Mouse (Mus musculus): Measurements from ENCODE around the gene Ift80. TPM values are rescaled to one million over a fixed set of nuclear protein-coding genes. Genes with fewer than 3 reads are reported as not detected.
"Not testable (repeated sequence)": the region's sequence is repeated elsewhere in the genome, so short reads cannot be mapped to it uniquely, and the experiment has no call there.

Ift80 gene
- total RNA-seq, 2 experiments from 2014 or later, result 3.3 to 5.0 TPM

DNA sequence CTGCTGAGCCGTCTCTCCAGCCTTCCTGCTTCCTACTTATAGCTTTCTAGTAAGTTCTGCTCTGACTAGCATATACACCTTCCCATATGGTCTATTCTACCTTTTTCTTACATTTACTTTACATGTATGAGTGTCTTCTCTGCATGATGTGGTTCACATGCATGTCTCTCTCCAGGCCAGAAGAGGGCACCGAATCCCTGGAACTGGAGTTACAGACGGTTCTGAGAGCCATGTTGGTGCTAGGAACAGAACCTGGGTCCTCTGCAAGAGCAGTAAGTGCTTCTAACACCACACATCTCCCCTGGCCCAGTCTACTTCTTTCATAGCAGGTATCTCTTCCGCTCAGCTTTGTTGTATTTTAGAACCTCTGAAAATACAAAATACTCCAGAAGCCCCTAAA, 1.6 kb downstream of the Ift80 start:
- no peak for DNase-seq (ENCODE audit: low spot score)

DNA sequence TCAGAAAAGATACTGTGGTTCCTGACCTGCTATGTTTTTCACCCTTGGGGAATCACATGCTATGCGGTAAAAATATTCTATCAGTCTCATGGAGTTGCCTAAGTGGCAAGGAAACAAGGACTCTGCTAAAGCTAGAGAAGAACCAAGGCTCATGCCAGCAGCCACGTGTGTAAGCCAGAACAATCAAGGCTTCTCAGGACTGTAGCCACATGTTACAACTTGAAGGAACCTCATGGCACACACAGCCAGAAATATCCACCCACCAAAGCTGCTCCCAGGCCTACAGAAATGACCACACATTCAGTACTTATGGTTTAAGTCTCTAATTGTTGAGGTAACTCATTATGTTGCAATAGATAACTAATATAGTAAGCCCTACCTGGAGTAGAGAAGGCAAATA, 17.8 kb downstream of the Ift80 start:
- DNase-seq (ENCODE audit: low spot score), result no peak

DNA sequence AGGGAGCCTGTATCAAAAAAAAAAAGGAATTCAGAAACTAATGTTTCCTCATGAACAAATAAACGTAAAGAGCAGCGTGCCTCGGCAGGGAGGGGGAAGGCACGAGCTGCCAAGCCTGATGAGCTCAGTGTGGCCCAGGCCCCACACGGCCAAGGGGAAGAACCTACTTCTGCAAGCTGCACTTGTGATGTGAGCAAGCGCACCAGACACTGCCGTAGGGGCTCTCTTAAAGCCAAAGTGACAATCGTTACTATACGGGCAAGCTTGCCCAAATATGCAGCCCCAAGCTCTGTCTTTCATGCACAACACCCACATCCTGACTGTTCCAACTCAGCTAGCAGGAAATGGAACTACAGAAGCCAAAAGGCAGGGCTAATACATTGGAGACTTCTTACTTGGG, 23.5 kb downstream of the Ift80 start:
- DNase-seq (ENCODE audit: low spot score), result no peak

DNA sequence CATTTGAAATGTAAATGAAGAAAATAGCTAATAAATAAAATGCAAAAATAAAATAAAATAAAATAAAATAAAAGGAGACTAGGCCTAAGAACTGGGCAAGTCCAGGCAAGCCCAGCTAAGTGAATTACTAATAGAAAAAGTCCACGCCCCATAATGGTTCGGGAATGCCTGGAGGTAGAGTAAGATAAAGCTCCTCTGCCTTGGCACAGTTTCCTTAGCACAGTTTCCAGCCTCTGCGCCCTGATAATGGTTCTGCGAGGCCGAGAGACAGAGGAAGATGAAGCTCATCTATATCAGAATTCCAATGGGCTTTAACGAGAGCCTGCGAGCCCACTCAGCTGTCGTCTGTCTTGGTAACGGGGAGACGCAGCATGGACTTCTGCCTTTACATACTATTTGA, 25.2 kb downstream of the Ift80 start:
- no peak for DNase-seq (ENCODE audit: low spot score)

DNA sequence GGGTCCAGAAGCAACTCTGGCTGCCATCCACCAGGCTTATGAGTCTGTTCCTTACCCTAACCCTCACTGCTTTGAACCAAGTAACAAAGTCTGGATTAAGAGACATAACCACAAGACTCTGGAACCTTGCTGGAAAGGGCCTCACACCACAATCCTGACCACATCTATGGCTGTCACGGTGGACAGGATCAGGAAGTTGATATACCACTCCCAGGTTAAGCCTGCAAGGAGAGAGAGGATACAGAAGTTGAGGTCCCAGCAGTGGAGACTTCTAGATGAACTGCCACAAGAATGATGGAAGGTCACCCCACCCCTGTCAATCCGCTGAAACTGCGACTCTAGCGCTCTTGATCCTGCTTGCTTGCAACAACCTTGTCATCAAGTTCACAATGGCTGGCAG, 26.7 kb downstream of the Ift80 start:
- no peak for DNase-seq (ENCODE audit: low spot score)

DNA sequence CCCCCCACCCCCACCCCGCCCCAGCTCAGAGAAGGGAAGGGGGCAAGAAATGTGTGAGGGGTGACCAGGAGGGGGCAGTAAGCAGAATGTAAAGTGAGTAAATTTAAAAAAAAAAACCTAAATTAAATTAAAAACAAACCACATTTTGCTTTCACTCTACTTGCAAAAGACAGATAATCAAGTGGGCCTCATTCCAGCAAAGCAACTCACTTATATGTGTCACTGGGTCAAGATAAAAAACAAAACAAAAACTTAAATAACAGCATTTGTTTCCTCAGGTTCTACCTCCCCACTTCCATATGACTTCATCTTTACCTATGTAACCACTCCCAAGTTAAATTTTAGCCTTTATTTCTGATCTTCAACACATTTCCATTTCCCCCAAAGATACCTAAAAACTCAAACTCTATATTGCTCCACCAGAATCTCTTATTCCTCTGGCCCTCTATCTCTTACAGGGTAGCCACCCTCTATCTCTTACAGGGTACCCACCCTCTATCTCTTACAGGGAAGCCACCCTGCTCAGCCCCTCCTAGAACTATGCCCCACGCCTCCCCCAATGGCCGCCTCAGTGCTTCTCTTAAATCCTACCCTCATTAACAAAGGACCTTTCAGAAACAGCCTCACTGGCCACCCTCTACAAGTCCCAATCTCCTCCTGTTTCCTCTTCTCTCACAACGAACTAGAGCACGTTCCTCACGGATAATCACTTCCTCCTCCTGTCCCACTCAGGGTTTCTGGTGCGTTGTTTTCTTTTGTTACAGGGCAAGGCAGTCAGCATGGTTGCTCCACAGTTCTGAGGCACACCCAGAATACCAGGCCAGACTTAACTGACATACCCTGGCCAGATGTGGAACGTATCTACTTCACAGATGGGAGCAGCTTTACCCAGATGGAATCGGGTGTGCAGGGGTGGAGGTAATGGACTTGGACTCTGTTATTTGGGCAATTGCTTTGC, 28.6 kb downstream of the Ift80 start:
- DNase-seq (ENCODE audit: low spot score), result no peak

DNA sequence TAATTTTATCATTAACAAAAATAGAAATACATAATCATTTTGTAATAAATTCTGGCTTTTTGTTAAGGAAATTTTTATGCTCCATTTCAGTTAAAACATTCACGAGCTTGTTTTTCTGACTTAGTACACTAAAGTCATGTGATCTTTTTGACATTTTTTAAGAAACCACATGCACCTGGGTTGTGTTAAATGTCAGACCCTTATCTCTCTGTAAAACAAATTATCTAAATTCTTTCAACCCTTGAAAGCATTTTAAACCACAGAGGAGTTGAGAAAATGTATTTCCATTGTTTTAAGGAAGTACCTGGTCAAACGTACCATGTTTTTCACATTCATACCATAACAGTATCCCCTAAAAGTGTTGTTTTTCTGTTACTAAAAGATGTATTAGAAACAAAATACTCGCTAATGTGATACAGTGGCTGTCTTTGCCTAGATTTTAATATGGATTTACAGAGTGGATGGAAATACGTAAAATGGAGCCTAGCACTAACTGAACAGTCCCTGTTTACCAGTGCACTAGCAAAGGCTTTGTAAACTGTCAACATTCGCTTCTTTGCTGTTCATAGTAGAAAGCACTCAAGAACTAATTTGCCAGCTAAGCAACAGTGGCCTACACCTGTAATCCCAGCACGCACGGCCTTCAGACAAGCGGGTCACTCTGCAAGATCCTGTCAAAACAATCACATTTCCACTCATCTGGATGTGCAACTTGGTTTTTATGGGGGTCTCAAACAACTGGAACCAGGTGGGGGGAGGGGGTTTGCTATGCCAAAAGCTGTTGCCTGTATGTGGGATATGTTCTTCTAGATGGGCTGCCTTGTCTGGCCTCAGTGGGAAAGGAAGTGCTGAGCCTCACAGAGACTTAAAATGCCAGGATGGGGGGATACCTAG, 29.5 kb downstream of the Ift80 start:
- no peak for DNase-seq (ENCODE audit: low spot score)

DNA sequence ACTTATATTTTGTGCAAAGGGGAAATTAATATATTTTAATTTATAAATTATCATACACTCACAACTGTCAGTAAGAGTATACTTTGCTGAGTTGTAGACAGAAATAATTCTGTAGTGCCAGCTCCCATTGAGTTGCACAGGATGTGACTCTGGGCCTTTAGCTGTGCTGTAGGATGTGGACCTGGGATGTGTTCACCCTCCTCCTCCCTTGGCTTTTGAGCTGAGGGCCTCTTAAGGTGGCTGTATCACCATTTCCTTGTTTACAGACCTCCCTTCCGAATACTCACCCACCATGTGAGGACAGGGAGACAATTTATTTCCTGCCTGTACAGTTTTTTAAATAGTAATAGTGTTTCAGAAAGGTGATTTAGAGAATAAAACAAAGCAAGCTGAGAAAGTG, 30.8 kb downstream of the Ift80 start:
- no peak for DNase-seq (ENCODE audit: low spot score)

DNA sequence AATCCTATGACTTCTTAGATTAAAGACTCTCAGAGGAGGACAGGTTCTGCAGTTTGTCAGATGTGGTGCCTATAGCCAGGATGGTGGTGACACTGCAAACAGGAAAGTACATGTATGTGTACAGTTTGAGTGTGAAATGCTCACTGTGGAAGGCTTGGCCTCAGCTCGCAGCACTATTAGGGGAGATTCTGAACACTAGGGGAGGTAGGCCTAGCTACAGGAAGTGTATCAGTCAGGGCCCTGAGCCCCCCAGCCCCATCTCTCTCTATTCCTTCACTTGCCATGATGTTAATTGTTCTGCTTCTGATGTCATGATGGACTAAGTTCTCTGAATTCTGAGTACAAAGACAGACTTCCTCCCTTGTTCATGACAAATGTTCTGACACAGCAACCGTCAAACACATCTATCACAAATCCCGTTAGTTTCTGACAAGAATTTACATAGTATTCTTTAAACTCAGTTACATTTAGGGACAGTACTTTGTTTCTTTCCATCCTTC, 35.2 kb downstream of the Ift80 start:
- no peak for DNase-seq (ENCODE audit: low spot score)

DNA sequence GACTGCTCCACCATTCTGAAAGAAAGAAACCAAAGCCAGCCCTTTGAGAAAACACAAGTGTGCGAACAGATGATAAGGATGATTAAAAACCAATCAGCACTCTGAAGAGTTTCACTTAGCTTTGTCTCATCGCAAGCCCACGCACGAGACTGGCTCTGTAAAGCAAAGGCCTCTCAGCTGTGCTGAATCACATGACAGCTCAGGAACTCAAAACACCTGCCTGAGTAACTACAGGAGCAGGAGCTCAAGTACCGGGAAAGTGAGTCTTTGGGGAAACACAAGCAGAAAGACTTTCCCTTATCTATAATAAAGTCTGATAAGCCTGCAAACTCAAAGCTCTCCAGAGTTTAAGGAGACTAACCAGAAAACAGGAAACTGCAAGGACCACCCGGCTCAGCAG, 37.0 kb downstream of the Ift80 start:
- DNase-seq (ENCODE audit: low spot score), result no peak

DNA sequence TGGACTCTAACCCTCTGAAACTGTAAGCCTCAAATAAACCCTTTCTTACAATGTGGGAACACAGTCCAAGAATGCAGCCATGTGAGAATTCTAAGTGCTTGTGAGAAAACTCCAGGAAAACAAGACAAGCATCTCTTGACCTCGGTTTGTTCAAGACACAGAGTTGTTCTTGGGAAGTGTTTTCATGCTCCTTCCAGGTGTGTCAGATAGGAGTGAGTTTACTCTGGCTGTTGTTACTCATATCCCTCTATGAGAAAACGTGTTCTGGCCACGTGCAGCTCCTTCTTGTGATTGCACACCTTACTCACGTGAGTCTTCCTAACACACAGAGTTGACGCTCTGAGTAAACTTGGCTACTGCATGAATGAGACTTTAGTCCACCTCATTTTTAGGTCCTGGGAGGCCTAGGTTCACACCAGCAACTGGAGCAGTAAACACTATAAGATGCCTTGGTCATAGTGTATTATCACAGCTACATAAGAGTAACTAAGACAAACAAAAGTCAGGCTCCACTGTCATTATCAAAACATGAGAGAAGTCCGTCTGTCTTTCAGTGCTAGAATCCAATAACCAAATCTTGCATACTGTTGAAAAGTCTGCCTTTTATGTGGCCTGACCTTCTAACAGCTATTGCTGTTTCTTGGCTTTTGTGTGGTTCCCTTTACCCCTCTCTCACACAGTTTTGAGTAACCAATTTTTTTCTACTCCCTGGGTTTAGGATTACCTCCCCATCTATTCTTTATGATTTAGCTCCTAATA, 37.7 kb downstream of the Ift80 start:
- no peak for DNase-seq (ENCODE audit: low spot score)

DNA sequence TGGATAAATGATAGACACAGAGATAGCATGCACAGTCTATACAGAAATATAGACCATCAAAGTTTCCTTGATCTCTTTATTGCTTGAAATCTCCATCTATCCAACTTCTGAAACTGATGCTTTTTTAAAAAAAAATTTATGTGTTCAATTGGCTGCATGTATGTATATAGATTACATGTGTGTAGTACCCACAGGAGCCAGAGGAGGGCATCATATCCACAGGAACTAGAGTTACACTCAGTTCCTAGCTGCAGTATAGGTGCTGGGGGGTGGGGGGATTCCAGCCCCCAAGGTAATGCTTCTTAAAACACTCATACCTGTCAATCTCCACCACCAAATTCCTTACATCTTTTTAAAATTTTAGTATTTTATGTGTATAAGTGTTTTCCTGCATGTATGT, 39.7 kb downstream of the Ift80 start:
- no peak for DNase-seq (ENCODE audit: low spot score)

DNA sequence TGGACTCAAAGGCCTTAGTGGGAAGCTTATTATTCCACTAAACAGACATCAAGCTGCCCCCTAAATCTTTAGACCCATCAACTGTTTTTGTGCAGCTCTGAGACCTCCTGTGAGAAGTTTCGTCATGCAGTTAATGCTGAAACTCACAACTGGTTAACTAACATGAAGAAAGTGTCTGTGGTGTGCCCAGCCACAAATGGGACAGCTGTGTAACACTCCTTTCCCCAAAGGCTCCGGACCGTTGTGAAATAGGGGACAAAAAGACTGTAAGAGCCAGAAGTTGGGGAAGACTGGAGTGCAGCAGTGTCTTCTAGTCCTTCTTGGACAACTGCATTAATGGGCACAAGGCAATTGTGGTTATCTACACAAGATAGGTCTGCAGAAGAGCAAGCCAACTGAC, 47.0 kb downstream of the Ift80 start:
- DNase-seq (ENCODE audit: low spot score), result no peak

DNA sequence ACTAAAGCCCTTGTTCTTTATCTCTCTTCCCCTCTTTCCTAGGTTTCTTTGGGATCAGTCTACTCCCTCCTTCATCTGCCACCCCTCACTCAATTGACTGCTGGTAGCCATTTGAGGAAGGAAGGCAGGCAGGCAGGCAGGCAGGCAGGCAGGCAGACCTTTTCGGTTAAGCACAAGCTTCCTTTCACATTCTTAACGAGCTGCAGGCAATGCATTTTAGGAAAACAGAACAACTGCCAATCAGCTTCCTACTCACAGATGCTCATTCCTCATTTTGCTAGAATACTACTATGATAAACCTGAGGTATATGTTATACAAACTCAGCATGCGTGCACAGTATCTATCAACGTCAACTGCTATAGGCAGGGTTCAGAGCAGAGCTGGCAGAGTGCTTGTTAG, 47.9 kb downstream of the Ift80 start:
- DNase-seq (ENCODE audit: low spot score), result no peak

DNA sequence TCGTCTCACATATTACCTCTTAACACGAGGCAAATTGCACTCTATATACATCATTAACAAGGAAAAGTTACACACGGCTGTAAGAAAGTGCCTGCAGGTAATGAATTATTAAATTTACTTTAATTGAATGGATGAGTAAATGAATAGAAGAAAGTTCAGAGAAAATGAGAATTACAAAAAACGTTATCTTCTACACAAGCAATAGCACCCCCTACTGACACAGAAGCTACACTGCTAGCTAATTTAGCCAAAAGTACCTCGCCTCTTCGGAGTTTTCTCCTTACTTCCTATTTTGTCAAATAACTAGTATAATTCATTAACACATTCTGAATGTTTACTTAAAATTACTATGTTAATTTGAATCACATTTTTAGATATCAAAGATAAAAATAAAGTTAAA, 49.9 kb downstream of the Ift80 start:
- DNase-seq (ENCODE audit: low spot score), result peak; percentile 17

DNA sequence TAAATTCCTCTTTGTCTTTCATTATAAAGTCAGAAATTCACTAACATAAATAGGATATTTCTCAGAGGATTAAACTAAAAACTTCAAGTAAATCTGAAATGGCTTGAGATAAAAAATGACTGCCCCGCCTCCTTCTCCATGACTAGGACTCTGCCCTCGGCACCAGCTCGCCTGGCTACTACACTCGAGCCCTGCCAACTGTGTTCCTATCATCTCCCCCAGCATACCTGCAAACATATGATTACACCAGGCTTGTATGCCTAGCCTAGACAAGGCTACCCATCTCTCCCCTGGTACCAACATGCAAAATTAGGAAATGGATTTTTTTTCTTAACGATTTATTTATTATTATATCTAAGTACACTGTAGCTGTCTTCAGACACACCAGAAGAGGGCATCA, 51.7 kb downstream of the Ift80 start:
- no peak for DNase-seq (ENCODE audit: low spot score)

DNA sequence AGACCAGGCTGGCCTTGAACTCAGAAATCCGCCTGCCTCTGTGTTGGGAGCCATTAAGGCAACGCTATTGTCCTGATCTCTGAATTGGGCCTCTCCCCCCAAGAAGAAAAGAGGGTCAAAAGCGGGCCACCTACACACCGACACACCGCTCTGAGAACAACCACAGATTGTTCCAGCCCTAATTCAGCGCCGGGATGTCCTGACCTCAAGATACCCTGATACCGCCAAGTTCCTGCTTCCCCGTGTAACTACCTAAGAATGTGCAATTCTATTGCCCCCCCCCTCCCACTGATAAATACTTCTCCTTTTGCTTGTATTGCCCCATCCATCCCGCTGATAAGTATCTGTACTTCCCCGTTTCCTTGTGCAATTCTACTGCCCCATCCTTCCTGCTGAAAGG, 52.4 kb downstream of the Ift80 start:
- not testable (repeated sequence) for DNase-seq (ENCODE audit: low spot score)

DNA sequence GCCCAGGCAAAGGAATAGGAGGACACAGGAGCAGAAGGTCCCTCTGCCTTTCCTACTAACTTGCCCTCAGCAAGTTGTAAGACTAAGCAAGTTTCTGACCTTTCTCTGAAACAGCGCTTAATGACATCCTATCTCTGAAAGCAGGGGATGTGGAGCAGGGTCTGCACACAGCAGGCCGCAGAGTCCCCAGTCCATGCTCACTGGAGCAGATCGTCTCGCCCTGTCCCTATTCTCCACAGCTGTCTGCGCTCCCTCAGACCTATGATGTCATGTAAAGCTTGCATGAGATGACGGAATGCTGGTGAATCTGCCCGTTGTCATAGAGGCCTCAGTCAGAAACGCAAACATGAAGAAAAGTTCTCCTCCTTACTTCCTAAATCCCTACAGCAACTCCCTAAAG, 55.0 kb downstream of the Ift80 start:
- no peak for DNase-seq (ENCODE audit: low spot score)

DNA sequence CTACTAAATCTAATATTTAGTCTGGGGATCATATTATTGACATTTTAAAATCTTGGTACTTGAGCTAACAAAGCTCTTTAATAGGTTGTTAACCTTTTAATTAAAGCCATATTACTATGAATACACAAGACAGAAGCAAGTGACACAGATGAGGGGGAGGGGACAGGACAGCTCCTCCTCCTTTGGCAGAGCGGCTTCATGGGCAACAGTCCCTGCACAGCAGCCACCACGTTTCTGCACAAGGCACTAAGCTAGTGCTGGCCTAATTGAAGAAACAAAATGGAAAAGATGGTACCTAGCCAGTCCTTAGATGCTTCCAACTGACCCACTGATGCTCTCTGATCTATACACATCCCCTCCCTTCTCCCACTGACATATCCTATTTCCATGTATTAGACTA, 55.5 kb downstream of the Ift80 start:
- no peak for DNase-seq (ENCODE audit: low spot score)

DNA sequence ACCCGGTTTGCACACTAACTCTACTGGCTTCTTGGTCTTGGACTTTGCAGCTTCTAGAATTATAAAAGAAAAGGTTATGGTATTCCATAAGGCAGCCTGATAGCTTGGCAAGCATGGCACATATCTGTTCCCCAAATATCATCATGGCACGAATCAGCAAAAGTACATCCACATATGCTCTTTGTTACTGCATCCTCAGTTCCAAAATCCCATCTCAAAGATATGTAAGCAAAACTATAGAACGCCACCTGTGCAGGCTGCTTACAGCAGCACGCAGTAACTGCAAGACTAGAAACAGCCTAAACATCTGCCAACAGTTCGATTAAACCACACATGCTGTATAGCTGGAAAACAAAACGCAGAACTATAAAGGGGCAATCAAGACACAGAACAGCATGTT, 62.5 kb downstream of the Ift80 start:
- DNase-seq (ENCODE audit: low spot score), result no peak

DNA sequence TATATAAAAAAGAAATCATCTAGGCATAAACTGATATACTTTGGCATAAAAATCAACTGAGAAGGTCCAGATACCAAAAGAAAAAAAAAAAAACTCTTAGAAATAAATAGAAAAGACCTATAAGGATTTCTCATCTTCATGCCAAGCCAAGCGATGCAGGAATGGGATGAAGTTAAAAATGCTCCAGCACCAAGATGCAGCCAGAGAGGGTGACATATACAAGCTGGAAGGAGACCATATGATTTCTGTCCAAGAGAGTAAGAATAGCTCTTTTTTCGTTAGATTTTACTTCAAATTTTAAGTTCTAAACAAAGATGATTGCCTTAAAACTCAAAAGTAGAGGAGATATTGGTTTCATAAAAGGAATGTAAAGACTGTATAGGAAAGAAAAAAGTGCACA, 64.1 kb downstream of the Ift80 start:
- DNase-seq (ENCODE audit: low spot score), result no peak

DNA sequence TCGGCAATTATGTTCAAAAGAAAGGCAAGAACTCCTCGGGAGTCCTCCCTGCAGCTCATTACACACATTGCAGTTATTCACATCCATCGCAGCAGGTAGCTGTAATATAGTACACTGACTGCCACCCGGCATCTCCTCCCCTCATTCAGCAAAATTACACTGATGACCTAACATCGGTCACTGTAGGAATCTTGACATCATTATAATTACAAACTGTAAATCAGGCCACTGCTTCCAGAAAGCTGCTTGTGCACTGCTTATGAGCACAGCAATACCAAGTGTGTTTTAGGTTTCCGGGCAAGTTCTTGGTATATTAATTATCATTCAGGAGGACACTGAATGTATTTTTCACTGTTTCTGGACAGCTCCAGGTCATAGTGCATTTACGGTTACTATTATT, 65.1 kb downstream of the Ift80 start:
- DNase-seq (ENCODE audit: low spot score), result no peak

All from gastrocnemius, adult 18-20 months (tissue).